In the genomic region with DNA sequence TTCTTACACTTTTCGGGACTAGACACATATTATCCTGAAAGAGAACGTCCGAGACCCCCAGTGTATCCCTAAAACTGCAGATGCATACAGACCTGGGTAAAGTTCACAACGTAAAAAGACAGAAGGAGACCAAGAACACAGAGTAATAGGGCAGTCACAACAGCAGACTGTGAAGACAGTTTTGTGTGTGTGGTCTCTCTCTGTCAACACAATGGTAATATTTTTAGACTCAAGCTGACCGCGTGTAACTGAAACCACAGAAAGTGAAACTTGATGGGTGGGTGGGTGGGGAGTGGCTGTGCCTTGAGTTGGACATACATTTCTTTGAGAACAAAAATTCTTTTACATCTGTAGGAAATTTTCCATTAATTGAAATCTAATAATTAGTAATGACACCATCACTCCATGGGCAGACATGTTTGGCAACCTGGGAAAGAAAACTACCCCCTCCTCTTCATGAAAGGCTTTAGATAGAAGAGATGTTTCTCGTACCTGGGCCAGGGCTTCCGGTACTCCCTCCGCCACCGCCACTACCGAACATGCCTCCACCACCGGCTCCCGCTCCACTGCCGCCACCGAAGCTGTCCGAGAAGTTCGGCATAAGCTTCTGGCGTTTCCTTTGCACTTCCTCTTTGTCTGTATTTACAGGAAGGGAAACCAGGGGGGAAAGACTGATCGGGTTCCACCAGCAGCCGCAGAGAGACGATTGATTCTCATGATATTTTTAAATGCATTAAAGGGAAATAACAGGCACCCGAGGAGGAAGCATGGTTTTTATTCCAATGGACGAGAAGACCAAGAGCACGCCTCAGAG, we compare ENCODE assay signal across 9 mouse cellular contexts.
DNase-seq lines count a peak whose midpoint lies in the region; ATAC-seq lines count a peak whose summit lies in the region.
"Had no signal": no experiment of that assay in that cellular context is flagged by ENCODE, and none has a peak within 500 bp of the region (broad histone marks: within the 10 kb centered on the region; RNA-seq: fewer than 3 reads in every experiment).

No protein-coding gene starts in this region.

- H3K4me2 ChIP-seq in heart, embryonic 15.5 days, result peak overlapping the region; percentile 44
- peak overlapping the region; percentile 21; the same call in 1 of the 2 replicates for H3K4me2 ChIP-seq in stomach, embryonic 16.5 days (ENCODE audit: low read depth, low read length)
- H3K4me2 ChIP-seq in midbrain, embryonic 11.5 days, result no peak overlapping the region
- H3K4me2 ChIP-seq: midbrain, embryonic 12.5 days had no signal

- H3K9ac ChIP-seq in heart, embryonic 15.5 days, result no peak overlapping the region
- no peak overlapping the region for H3K9ac ChIP-seq in stomach, embryonic 16.5 days (ENCODE audit: low read length)
- H3K9ac ChIP-seq in midbrain, embryonic 11.5 days (ENCODE audit: low read length), result no peak overlapping the region
- H3K9ac ChIP-seq: midbrain, embryonic 12.5 days had no signal

- ATAC-seq in heart, embryonic 15.5 days (replicated peaks; ENCODE audit: insufficient number of reproducible peaks, insufficient read depth, low FRiP score, low read depth), result no peak
- no peak for ATAC-seq in stomach, embryonic 16.5 days (ENCODE audit: insufficient read depth, low FRiP score)
- no peak for ATAC-seq in midbrain, embryonic 11.5 days (ENCODE audit: low FRiP score)

- WGBS in heart, embryonic 15.5 days, result 62% methylated on average over 24 of the region's 24 CpGs
- WGBS in stomach, embryonic 16.5 days, result 76% methylated on average over 24 of the region's 24 CpGs
- WGBS in midbrain, embryonic 11.5 days, result 94% methylated on average over 24 of the region's 24 CpGs

- DNase-seq in kidney, adult 9 months, result peak; percentile 27
- DNase-seq in kidney, postnatal 4 days, result no peak
- DNase-seq in lung, postnatal 14 days, result peak; percentile 40
- no peak for DNase-seq in midbrain, embryonic 11.5 days (ENCODE audit: low spot score, missing footprints)
- DNase-seq in neural tube, embryonic 10.5 days (ENCODE audit: extremely low spot score, low spot score), result no peak
- no peak for DNase-seq in left cerebral cortex, postnatal 36 days (ENCODE audit: low spot score in 2 of 2)

- H3K27ac ChIP-seq in heart, embryonic 15.5 days, result peak overlapping the region; percentile 73
- peak overlapping the region; percentile 55 for H3K27ac ChIP-seq in stomach, embryonic 16.5 days (ENCODE audit: low read length)
- no peak overlapping the region for H3K27ac ChIP-seq in midbrain, embryonic 11.5 days (ENCODE audit: low read depth, low read length)
- H3K27ac ChIP-seq: midbrain, embryonic 12.5 days had no signal

- no peaks in the 10 kb centered on the region for H3K9me3 ChIP-seq in heart, embryonic 15.5 days (replicated peaks)
- no peaks in the 10 kb centered on the region for H3K9me3 ChIP-seq in stomach, embryonic 16.5 days (replicated peaks; ENCODE audit: control insufficient read depth, low read length)
- H3K9me3 ChIP-seq in midbrain, embryonic 11.5 days (ENCODE audit: control insufficient read depth, low read length), result no peaks in the 10 kb centered on the region
- H3K9me3 ChIP-seq: midbrain, embryonic 12.5 days had no signal

- peaks cover 39% of the 10 kb centered on the region for H3K4me1 ChIP-seq in heart, embryonic 15.5 days (replicated peaks)
- H3K4me1 ChIP-seq in stomach, embryonic 16.5 days (ENCODE audit: control insufficient read depth, insufficient read depth, low read length), result peaks cover 18% of the 10 kb centered on the region
- no peaks in the 10 kb centered on the region for H3K4me1 ChIP-seq in midbrain, embryonic 11.5 days (ENCODE audit: control insufficient read depth, insufficient read depth, low read length)
- H3K4me1 ChIP-seq: midbrain, embryonic 12.5 days had no signal

- intact Hi-C loops in left cerebral cortex, postnatal 36 days (cut with DNase I), result no loop called here

- H3K27me3 ChIP-seq in heart, embryonic 15.5 days, result no peaks in the 10 kb centered on the region
- H3K27me3 ChIP-seq in stomach, embryonic 16.5 days (ENCODE audit: control insufficient read depth, insufficient read depth, low read length), result no peaks in the 10 kb centered on the region
- H3K27me3 ChIP-seq in midbrain, embryonic 11.5 days (ENCODE audit: control insufficient read depth, insufficient read depth, low read length), result no peaks in the 10 kb centered on the region
- H3K27me3 ChIP-seq: midbrain, embryonic 12.5 days had no signal

- peaks cover 66% of the 10 kb centered on the region for H3K36me3 ChIP-seq in heart, embryonic 15.5 days
- H3K36me3 ChIP-seq in stomach, embryonic 16.5 days (ENCODE audit: control insufficient read depth, insufficient read depth, low read length), result 0 out of 2 replicates have a peak, but pooled peaks cover 4% of the 10 kb centered on the region
- peaks cover 3% of the 10 kb centered on the region; the same call in 1 of the 2 replicates for H3K36me3 ChIP-seq in midbrain, embryonic 11.5 days (ENCODE audit: control insufficient read depth, insufficient read depth, low read length)

- H3K4me3 ChIP-seq in heart, embryonic 15.5 days, result peak overlapping the region; percentile 19; the same call in 1 of the 2 replicates
- 0 out of 2 replicates have a peak overlapping the region, but pooled peaks have one; percentile 2 for H3K4me3 ChIP-seq in stomach, embryonic 16.5 days (replicated peaks; ENCODE audit: low read length)
- H3K4me3 ChIP-seq in midbrain, embryonic 11.5 days (ENCODE audit: low read depth, low read length), result no peak overlapping the region
- H3K4me3 ChIP-seq: midbrain, embryonic 12.5 days had no signal

Comparison
In these comparisons a context has a peak if more than half of its experiments do, and no peak if none do; other contexts are left out.
1. DNase-seq: peak in kidney, adult 9 months (single experiment) and lung, postnatal 14 days (single experiment); none in kidney, postnatal 4 days (0 of 2), midbrain, embryonic 11.5 days (single experiment), neural tube, embryonic 10.5 days (single experiment) and left cerebral cortex, postnatal 36 days (0 of 2).